In genomic region chr14:62457420-62458181, GRCm38 (mm10) we compare ENCODE assay signal across 9 mouse cellular contexts. TPM values are rescaled to one million over a fixed set of nuclear protein-coding genes. Genes with fewer than 3 reads are reported as not detected.
DNase-seq lines count a peak whose midpoint lies in the region; ATAC-seq and TF ChIP-seq lines count a peak whose summit lies in the region.
"Had no signal": no experiment of that assay in that cellular context is flagged by ENCODE, and none has a peak within 500 bp of the region (broad histone marks: within the 10 kb centered on the region; RNA-seq: fewer than 3 reads in every experiment).

No protein-coding gene starts in this region.

- DNase-seq in MEL (ENCODE audit: low read depth, low spot score): peak; percentile 74
- peak; percentile 78 for DNase-seq in cerebellum, adult 11-12 months
- DNase-seq in forelimb bud, embryonic 11.5 days (ENCODE audit: low read depth, low spot score): peak; percentile 86
- peak; percentile 94 for DNase-seq in heart, postnatal 4 days
- peak; percentile 86 to 94 for DNase-seq in layer of hippocampus, adult 18-20 months (ENCODE audit: low spot score in 2 of 2)
- DNase-seq in thymus, adult 18-20 months: peak; percentile 63 to 65

- no peaks in the 10 kb centered on the region for H3K4me1 ChIP-seq in MEL (ENCODE audit: control insufficient read depth in 1 of 2, insufficient read depth in 2 of 2, low read length in 2 of 2)
- peaks cover 25% of the 10 kb centered on the region for H3K4me1 ChIP-seq in lung, embryonic 15.5 days
- peaks cover 9% of the 10 kb centered on the region for H3K4me1 ChIP-seq in olfactory bulb, adult 2 months (ENCODE audit: control insufficient read depth, insufficient read depth, low read length)

- ATAC-seq in lung, embryonic 15.5 days (ENCODE audit: borderline replicate concordance, extremely low read depth, low FRiP score, low TSS enrichment): 0 out of 2 replicates have a peak, but pooled peaks have one; percentile 33

- no peak overlapping the region for H3K9ac ChIP-seq in MEL (ENCODE audit: control insufficient read depth, low read depth, low read length, poor library complexity, severe bottlenecking)
- no peak overlapping the region for H3K9ac ChIP-seq in lung, embryonic 15.5 days

- H3K4me2 ChIP-seq in lung, embryonic 15.5 days: peak overlapping the region; percentile 40; the same call in 1 of the 2 replicates

- TF ChIP-seq EP300 in MEL (IDR thresholded peaks at IDR 0.05; ENCODE audit: low read depth in 1 of 2, low read length in 2 of 2): no peak

- H3K27me3 ChIP-seq in MEL (ENCODE audit: control insufficient read depth in 1 of 2, insufficient read depth in 2 of 2, low read length in 2 of 2): no peaks in the 10 kb centered on the region
- no peaks in the 10 kb centered on the region for H3K27me3 ChIP-seq in lung, embryonic 15.5 days

- no peaks in the 10 kb centered on the region for H3K36me3 ChIP-seq in MEL (ENCODE audit: control insufficient read depth in 1 of 2, insufficient read depth in 2 of 2, low read length in 2 of 2)
- no peaks in the 10 kb centered on the region for H3K36me3 ChIP-seq in lung, embryonic 15.5 days

- no peak for TF ChIP-seq POLR2A in MEL (IDR thresholded peaks at IDR 0.05; ENCODE audit: control insufficient read depth in 1 of 2, insufficient read depth in 1 of 2, low read depth in 1 of 2, low read length in 2 of 2, poor library complexity in 1 of 2)
- TF ChIP-seq POLR2A in olfactory bulb, adult 2 months (IDR thresholded peaks at IDR 0.05; ENCODE audit: insufficient read depth, low read depth, low read length): no peak

- no peak overlapping the region for H3K4me3 ChIP-seq in MEL (ENCODE audit: control insufficient read depth in 1 of 2, insufficient read depth in 1 of 2, low read depth in 2 of 2, low read length in 2 of 2)
- peak overlapping the region; percentile 9; the same call in 1 of the 2 replicates for H3K4me3 ChIP-seq in lung, embryonic 15.5 days
- H3K4me3 ChIP-seq in olfactory bulb, adult 2 months (ENCODE audit: insufficient read depth, low read depth, low read length): peak overlapping the region; percentile 23

- H3K27ac ChIP-seq in MEL (ENCODE audit: control insufficient read depth, low read depth, low read length): no peak overlapping the region
- no peak overlapping the region for H3K27ac ChIP-seq in lung, embryonic 15.5 days
- no peak overlapping the region for H3K27ac ChIP-seq in olfactory bulb, adult 2 months (ENCODE audit: insufficient read depth, low read depth, low read length)
- H3K27ac ChIP-seq: macrophage had no signal

- peak; percentile 90 for TF ChIP-seq RAD21 in MEL (IDR thresholded peaks at IDR 0.05; ENCODE audit: low read depth, low read length)

- no peaks in the 10 kb centered on the region for H3K79me2 ChIP-seq in MEL (ENCODE audit: control insufficient read depth, insufficient read depth, low read length, poor library complexity)

- H3K9me3 ChIP-seq in MEL (replicated peaks; ENCODE audit: insufficient read depth, low read length): no peaks in the 10 kb centered on the region
- H3K9me3 ChIP-seq in lung, embryonic 15.5 days: no peaks in the 10 kb centered on the region

- 19% methylated on average over 22 of the region's 22 CpGs for WGBS in lung, embryonic 15.5 days
- WGBS in olfactory bulb, adult 2 months: 11% methylated on average over 22 of the region's 22 CpGs

- peak; percentile 53 to 93 (median 84) for TF ChIP-seq CTCF in MEL (IDR thresholded peaks at IDR 0.05 in 2 of 3, conservative IDR thresholded peaks at IDR 0.05 in 1 of 3; ENCODE audit: control insufficient read depth in 1 of 3, insufficient read depth in 1 of 3, low read depth in 2 of 3, low read length in 3 of 3, poor library complexity in 1 of 3, severe bottlenecking in 1 of 3)
- TF ChIP-seq CTCF in olfactory bulb, adult 2 months (IDR thresholded peaks at IDR 0.05; ENCODE audit: insufficient read depth, low read depth, low read length): peak; percentile 75

TF ChIP-seq in MEL, 35 proteins besides CTCF, POLR2A, EP300 and RAD21:
- no peak for TF ChIP-seq GATA1 (IDR thresholded peaks at IDR 0.05; ENCODE audit: low read depth, low read length)
- TF ChIP-seq SMC3 (IDR thresholded peaks at IDR 0.05; ENCODE audit: low read depth, low read length): peak; percentile 80
- peak; percentile 82 for TF ChIP-seq ZC3H11A (IDR thresholded peaks at IDR 0.05; ENCODE audit: low read depth, low read length)
- no peak for TF ChIP-seq SIN3A (IDR thresholded peaks at IDR 0.05; ENCODE audit: low read length)

RNA-seq across cellular contexts. Expression of gene Gucy1b2, which starts 1.5 kb away (rescaled TPM):
- not detected in 2 replicates for total RNA-seq in MEL (2012; rRNA removed)
- polyA plus RNA-seq in MEL (2012; ENCODE audit: insufficient read depth in 1 of 2, insufficient read length in 2 of 2, low read depth in 1 of 2, low replicate concordance in 2 of 2, missing spikeins in 1 of 2): not detected
- under 1 TPM in 1 of 2 experiments, not detected in 1; 0.18 TPM for total RNA-seq in heart, postnatal 4 days (2021)
- total RNA-seq in layer of hippocampus, adult 18-20 months (2021): under 1 TPM; 0.50 to 0.51 TPM
- 0.33 and 0.57 TPM in 2 replicates for polyA plus RNA-seq in lung, embryonic 15.5 days (2015; fragmentation: Nextera tagmentation; extraction: Ambion mirVana)
- polyA plus RNA-seq in olfactory bulb, adult 2 months (2012; ENCODE audit: insufficient read depth, insufficient read length, low replicate concordance, missing spikeins): not detected in 2 replicates
- polyA plus RNA-seq: macrophage had no signal

Comparison
In these comparisons a context has a peak if more than half of its experiments do, and no peak if none do; other contexts are left out.
1. H3K4me3 ChIP-seq: peak in lung, embryonic 15.5 days (single experiment) and olfactory bulb, adult 2 months (single experiment); none in MEL (0 of 2).
2. Peak in every context shown above with its lines, with median percentiles within 50 percentile points of each other: DNase-seq.